Mouse (Mus musculus) myocyte (in vitro differentiated cells): ENCODE results near the gene Mtcl1. TPM values are rescaled to one million over a fixed set of nuclear protein-coding genes. Genes with fewer than 3 reads are reported as not detected.
A peak's percentile ranks its signal among the peaks of the same experiment; 100 is the strongest.

Source experiments
- H3K27me3 ChIP-seq: one replicate; pipeline ENCODE4 v1.6.1; 2011; ENCODE audit not compliant: control insufficient read depth, insufficient read depth, insufficient read length
- H3K36me3 ChIP-seq: one replicate; pipeline ENCODE4 v1.6.1; 2011; ENCODE audit not compliant: control insufficient read depth, insufficient read depth
- H3K4me2 ChIP-seq: one replicate; pipeline ENCODE4 v1.6.1; 2011; ENCODE audit warnings: low read depth, control low read depth
- H3K4me3 ChIP-seq: one replicate; pipeline ENCODE4 v1.5.1; 2011; ENCODE audit warnings: mild to moderate bottlenecking, control low read depth, moderate library complexity
- H3K79me2 ChIP-seq: one replicate; pipeline ENCODE4 v1.6.1; 2011; ENCODE audit not compliant: control insufficient read depth, insufficient read depth
- H3ac ChIP-seq: one replicate; pipeline ENCODE4 v1.6.1; 2011; ENCODE audit not compliant: control insufficient read depth, insufficient read length
- CEBPB ChIP-seq: IDR thresholded peaks from 2 replicates; pipeline ENCODE4 v1.6.1; 2011; ENCODE audit warnings: mild to moderate bottlenecking, moderate library complexity; ENCODE audit not compliant: poor library complexity, insufficient read depth, severe bottlenecking
- E2F4 ChIP-seq: IDR thresholded peaks from one replicate; pipeline ENCODE4 v1.6.1; 2011; ENCODE audit warnings: mild to moderate bottlenecking, control low read depth, moderate library complexity; ENCODE audit not compliant: insufficient read depth
- MAX ChIP-seq: IDR thresholded peaks from one replicate; pipeline ENCODE4 v1.6.1; 2011; ENCODE audit warnings: low read depth, mild to moderate bottlenecking, control low read depth
- MYOD1 ChIP-seq, 3 experiments: IDR thresholded peaks; one replicate each; pipeline ENCODE4 v1.6.1; 2011; ENCODE audit warnings: control low read depth in 2 of 3, low read depth in 2 of 3, mild to moderate bottlenecking in 2 of 3, moderate library complexity in 1 of 3; ENCODE audit not compliant: insufficient read length in 2 of 3, control insufficient read depth in 1 of 3
- MYOG ChIP-seq, 3 experiments: IDR thresholded peaks; one replicate each; pipeline ENCODE4 v1.6.1; 2011; ENCODE audit warnings: control low read depth in 2 of 3, low read depth in 2 of 3, mild to moderate bottlenecking in 2 of 3; ENCODE audit not compliant: insufficient read length in 2 of 3, control insufficient read depth in 1 of 3, insufficient read depth in 1 of 3
- POLR2A ChIP-seq: IDR thresholded peaks from one replicate; pipeline ENCODE4 v1.6.1; 2011; ENCODE audit warnings: low read depth, mild to moderate bottlenecking, control low read depth, moderate library complexity; ENCODE audit not compliant: insufficient read length
- POLR2AphosphoS2 ChIP-seq: IDR thresholded peaks from one replicate; pipeline ENCODE4 v1.6.1; 2011; ENCODE audit warnings: low read depth, control low read depth; ENCODE audit not compliant: insufficient read length
- REST ChIP-seq: IDR thresholded peaks from one replicate; pipeline ENCODE4 v1.6.1; 2011; ENCODE audit warnings: mild to moderate bottlenecking, control low read depth, moderate library complexity; ENCODE audit not compliant: insufficient read depth, insufficient read length
- SRF ChIP-seq: IDR thresholded peaks from one replicate; pipeline ENCODE4 v1.6.1; 2011; ENCODE audit warnings: low read depth; ENCODE audit not compliant: control insufficient read depth, insufficient read length
- TCF12 ChIP-seq: IDR thresholded peaks from one replicate; pipeline ENCODE4 v1.6.1; 2011; ENCODE audit warnings: mild to moderate bottlenecking, control low read depth; ENCODE audit not compliant: poor library complexity, insufficient read depth, severe bottlenecking
- TCF3 ChIP-seq: IDR thresholded peaks from one replicate; pipeline ENCODE4 v1.6.1; 2011; ENCODE audit warnings: low read depth, control low read depth; ENCODE audit not compliant: insufficient read length
- USF1 ChIP-seq: IDR thresholded peaks from one replicate; pipeline ENCODE4 v1.6.1; 2011; ENCODE audit warnings: low read depth, mild to moderate bottlenecking, control low read depth, moderate library complexity
- polyA plus RNA-seq: library from polyadenylated mRNA; unstranded; fragments of >200 nt; fragmentation: generic; extraction: Trizol; gene quantifications from one replicate; pipeline ENCODE4 v1.2.1, GENCODE M21; 2012; ENCODE audit warnings: missing spikeins

The Mtcl1 gene
- polyA plus RNA-seq, 1 experiment = 18.3 TPM

GRCm38 (mm10) chr17:66446196-66447006 lies 3.1 kb downstream of the Mtcl1 start:
- no peaks in the 10 kb centered on the region for H3K27me3 ChIP-seq
- no peak overlapping the region for H3ac ChIP-seq
- peak overlapping the region; percentile 67 for H3K4me3 ChIP-seq
- H3K36me3 ChIP-seq = no peaks in the 10 kb centered on the region
- TF ChIP-seq POLR2AphosphoS2 (no peak), E2F4 (no peak), MAX (no peak), USF1 (no peak), REST (no peak)
- peak overlapping the region; percentile 90 for H3K4me2 ChIP-seq
- H3K79me2 ChIP-seq = peaks cover 56% of the 10 kb centered on the region

GRCm38 (mm10) chr17:66444059-66444700 lies 5.4 kb downstream of the Mtcl1 start:
- Histone ChIP-seq H3K27me3 (no peaks in the 10 kb centered on the region), H3K4me2 (no peak overlapping the region), H3ac (no peak overlapping the region), H3K4me3 (no peak overlapping the region), H3K36me3 (no peaks in the 10 kb centered on the region), H3K79me2 (peaks cover 66% of the 10 kb centered on the region)
- no peak for TF ChIP-seq MYOD1 (IDR thresholded peaks at IDR 0.05; ENCODE audit: control insufficient read depth in 1 of 3, insufficient read length in 2 of 3, low read depth in 2 of 3)
- no peak for TF ChIP-seq TCF3
- no peak for TF ChIP-seq CEBPB
- no peak for TF ChIP-seq E2F4
- no peak for TF ChIP-seq USF1
- no peak for TF ChIP-seq TCF12

- peaks cover 33% of the 10 kb centered on the region for H3K79me2 ChIP-seq
- no peak overlapping the region for H3K4me2 ChIP-seq
- H3ac ChIP-seq = no peak overlapping the region
- H3K27me3 ChIP-seq = no peaks in the 10 kb centered on the region
- no peak overlapping the region for H3K4me3 ChIP-seq
- H3K36me3 ChIP-seq = peaks cover 17% of the 10 kb centered on the region
- TF ChIP-seq CEBPB = no peak
- TF ChIP-seq POLR2AphosphoS2 = no peak
- no peak for TF ChIP-seq TCF12
These were observed 9.7 kb downstream of the Mtcl1 start for GRCm38 (mm10) chr17:66439888-66440287.

- H3ac ChIP-seq = no peak overlapping the region
- H3K27me3 ChIP-seq = no peaks in the 10 kb centered on the region
- TF ChIP-seq SRF (no peak), TCF12 (no peak), MYOG (IDR thresholded peaks at IDR 0.05; ENCODE audit: control insufficient read depth in 1 of 3, insufficient read depth in 1 of 3, insufficient read length in 2 of 3, low read depth in 2 of 3) (no peak), E2F4 (no peak), POLR2A (no peak), REST (no peak), CEBPB (no peak), TCF3 (no peak), MAX (no peak), POLR2AphosphoS2 (no peak), USF1 (no peak), MYOD1 (IDR thresholded peaks at IDR 0.05; ENCODE audit: control insufficient read depth in 1 of 3, insufficient read length in 2 of 3, low read depth in 2 of 3) (no peak)
- H3K36me3 ChIP-seq = peaks cover 17% of the 10 kb centered on the region
- peaks cover 28% of the 10 kb centered on the region for H3K79me2 ChIP-seq
- H3K4me2 ChIP-seq = no peak overlapping the region
- no peak overlapping the region for H3K4me3 ChIP-seq
These were observed 10.3 kb downstream of the Mtcl1 start for GRCm38 (mm10) chr17:66439051-66439753.

DNA sequence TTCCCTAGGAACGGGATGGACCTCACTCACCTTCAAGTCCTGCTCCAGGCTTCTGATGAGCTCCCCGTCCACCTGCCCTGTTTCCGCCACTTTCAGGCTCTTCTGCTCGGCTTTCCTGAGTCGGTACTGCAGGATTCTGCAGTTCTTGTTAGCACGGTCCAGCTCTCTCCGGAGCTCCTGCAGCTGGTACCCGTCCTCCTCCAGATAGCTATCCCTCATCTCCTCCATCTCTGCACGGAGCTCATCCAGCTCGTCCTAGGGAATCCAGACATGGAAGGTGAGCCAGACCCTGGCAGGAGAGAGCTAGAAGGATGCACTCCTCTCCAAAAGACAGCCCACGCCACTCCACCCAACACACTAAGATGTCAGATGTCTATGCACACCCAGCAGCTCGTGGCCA lies 11.4 kb downstream of the Mtcl1 start:
- no peak overlapping the region for H3ac ChIP-seq
- TF ChIP-seq REST = no peak
- TF ChIP-seq MAX = no peak
- TF ChIP-seq E2F4 = no peak
- no peak for TF ChIP-seq TCF12
- no peak for TF ChIP-seq SRF
- no peak for TF ChIP-seq TCF3
- no peak for TF ChIP-seq MYOD1 (IDR thresholded peaks at IDR 0.05; ENCODE audit: control insufficient read depth in 1 of 3, insufficient read length in 2 of 3, low read depth in 2 of 3)
- no peak for TF ChIP-seq POLR2A
- TF ChIP-seq CEBPB = no peak
- peaks cover 21% of the 10 kb centered on the region for H3K79me2 ChIP-seq
- no peak overlapping the region for H3K4me2 ChIP-seq
- no peaks in the 10 kb centered on the region for H3K27me3 ChIP-seq
- peaks cover 17% of the 10 kb centered on the region for H3K36me3 ChIP-seq
- no peak overlapping the region for H3K4me3 ChIP-seq
